Mouse (Mus musculus): Measurements from ENCODE around the gene Etv2. TPM values are rescaled to one million over a fixed set of nuclear protein-coding genes. Genes with fewer than 3 reads are reported as not detected.
A peak's percentile ranks its signal among the peaks of the same experiment; 100 is the strongest.

Gene Etv2
- polyA plus RNA-seq, 1 experiment = not detected

DNA sequence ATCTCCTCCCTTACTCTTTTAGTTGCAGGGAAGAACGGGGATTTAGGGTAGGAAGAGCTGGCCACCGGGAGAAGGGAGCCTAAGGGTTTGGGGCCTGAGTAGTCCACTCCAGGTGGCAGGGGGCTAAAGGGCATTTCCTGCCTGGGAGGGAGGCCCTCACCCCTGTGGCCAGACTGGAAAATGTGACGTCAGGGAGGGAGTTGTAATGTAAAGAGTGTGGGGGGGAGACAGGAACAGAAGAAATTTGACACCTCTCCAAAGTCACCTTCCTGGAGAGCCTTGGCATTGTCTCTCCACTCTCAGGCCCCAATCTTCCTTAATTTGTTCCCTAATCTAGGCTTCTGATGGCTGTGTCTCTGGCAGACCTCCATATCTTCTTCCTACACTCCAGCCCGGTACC, 3.4 kb upstream of the Etv2 start:
- TF ChIP-seq POLR2A (IDR thresholded peaks at IDR 0.05; ENCODE audit: extremely low read depth, insufficient read depth, low read length) = no peak
- TF ChIP-seq CTCF (IDR thresholded peaks at IDR 0.05; ENCODE audit: extremely low read depth, insufficient read depth, low read length) = no peak
- no peaks in the 10 kb centered on the region for H3K4me1 ChIP-seq (ENCODE audit: control insufficient read depth, insufficient read depth, low read length)
- no peak overlapping the region for H3K4me3 ChIP-seq (ENCODE audit: insufficient read depth, low read length)
- H3K27ac ChIP-seq (ENCODE audit: insufficient read depth, low read length) = no peak overlapping the region

DNA sequence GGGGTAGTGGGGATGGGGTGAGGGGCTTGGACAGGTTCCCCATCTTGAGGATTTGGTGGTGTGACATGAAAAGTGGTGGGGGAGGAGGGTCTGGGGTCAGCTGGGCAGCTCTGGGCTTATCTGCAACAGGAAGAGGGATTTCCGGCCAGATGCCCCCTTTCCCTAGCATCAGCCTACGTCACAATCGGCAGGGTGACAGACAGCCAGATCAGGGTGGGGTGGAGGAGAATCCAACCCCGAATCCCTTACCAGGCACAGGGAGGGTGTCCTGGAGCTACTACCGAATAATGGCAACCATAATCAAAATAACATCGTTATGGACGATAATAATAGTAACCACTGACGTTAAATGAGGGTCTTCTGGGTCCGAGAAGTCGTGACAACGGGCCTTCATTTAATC, 743 bp upstream of the Etv2 start:
- TF ChIP-seq POLR2A (IDR thresholded peaks at IDR 0.05; ENCODE audit: extremely low read depth, insufficient read depth, low read length) = no peak
- no peak for TF ChIP-seq CTCF (IDR thresholded peaks at IDR 0.05; ENCODE audit: extremely low read depth, insufficient read depth, low read length)

DNA sequence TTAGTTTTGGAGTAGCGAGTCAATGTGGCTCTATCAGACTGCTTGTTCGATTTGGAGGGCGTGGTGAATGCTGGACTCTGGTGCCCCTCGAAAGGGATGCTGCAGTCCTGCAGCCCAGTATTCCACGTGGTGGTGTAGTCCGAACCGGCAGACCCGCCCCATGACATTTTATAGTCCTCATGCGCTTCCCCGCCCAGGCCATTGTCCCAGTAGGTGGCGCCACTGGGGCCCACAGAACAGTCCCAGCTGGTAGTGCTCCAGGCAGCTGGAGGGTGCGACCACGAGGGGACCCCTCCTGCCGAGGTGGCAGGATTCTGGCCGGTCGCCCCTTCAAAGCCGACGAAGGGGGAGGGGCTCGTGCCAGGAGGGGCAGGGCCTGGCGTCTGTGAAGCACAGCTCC, 1.0 kb downstream of the Etv2 start:
- peak; percentile 14; the same call in 1 of the 2 replicates for TF ChIP-seq CTCF (IDR thresholded peaks at IDR 0.05; ENCODE audit: extremely low read depth, insufficient read depth, low read length)
- no peak for TF ChIP-seq POLR2A (IDR thresholded peaks at IDR 0.05; ENCODE audit: extremely low read depth, insufficient read depth, low read length)
- Histone ChIP-seq H3K27ac (ENCODE audit: insufficient read depth, low read length) (no peak overlapping the region), H3K4me1 (ENCODE audit: control insufficient read depth, insufficient read depth, low read length) (no peaks in the 10 kb centered on the region), H3K4me3 (ENCODE audit: insufficient read depth, low read length) (no peak overlapping the region)

More for the DNA sequence above, 743 bp upstream of the Etv2 start:
- Histone ChIP-seq H3K4me1 (ENCODE audit: control insufficient read depth, insufficient read depth, low read length) (no peaks in the 10 kb centered on the region), H3K27ac (ENCODE audit: insufficient read depth, low read length) (no peak overlapping the region), H3K4me3 (ENCODE audit: insufficient read depth, low read length) (no peak overlapping the region)

DNA sequence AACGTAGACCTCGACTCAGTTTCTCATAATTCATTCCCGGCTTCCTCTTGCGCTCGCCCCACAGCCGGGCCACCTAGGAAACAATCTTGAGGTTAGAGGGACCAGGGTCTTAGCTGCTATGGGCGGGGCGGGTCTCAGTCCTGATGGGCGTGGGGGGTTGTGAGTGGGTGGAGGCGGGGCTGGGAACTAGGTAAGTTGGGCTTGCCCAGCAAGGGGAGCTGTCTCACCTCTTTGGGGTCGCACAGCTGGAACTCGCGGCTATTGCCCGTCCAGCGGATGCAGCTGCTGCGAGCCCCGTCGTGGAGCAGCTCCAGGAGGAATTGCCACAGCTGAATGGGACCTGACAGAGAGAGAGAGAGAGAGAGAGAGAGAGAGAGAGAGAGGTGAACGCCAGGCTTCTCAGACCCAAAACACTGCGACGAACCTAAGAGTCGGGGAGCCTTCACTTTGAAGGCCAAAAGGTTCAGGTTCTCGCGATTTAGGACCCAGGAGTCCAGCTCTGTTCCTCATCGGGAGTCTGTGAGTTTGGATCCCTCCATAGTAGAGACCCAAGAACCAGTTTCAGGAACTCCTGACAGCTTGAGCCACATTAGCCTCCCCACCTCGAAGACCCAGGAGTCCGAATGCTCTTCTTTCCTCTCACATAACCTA, 1.8 kb downstream of the Etv2 start:
- H3K27ac ChIP-seq (ENCODE audit: insufficient read depth, low read length) = no peak overlapping the region
- H3K4me3 ChIP-seq (ENCODE audit: insufficient read depth, low read length) = no peak overlapping the region
- no peak for TF ChIP-seq CTCF (IDR thresholded peaks at IDR 0.05; ENCODE audit: extremely low read depth, insufficient read depth, low read length)
- no peak for TF ChIP-seq POLR2A (IDR thresholded peaks at IDR 0.05; ENCODE audit: extremely low read depth, insufficient read depth, low read length)
- H3K4me1 ChIP-seq (ENCODE audit: control insufficient read depth, insufficient read depth, low read length) = no peaks in the 10 kb centered on the region

DNA sequence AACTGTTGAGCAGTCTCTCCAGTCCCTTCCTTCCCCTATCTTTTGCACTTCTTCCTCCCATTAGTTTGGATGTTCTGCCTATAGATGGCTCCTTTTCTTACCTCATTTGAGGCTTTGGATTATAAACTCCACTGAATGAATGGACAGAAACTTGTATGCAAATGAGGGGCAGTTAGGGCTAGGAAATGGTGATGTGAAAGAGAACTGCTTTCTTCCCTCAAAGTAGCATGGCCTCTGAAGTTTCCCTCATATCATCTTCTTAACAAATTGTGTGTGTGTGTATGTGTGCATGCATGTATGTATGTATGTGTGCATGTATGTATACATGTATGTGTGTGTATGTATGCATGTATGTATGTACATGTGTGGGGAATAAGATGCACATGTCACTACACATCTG, 6.6 kb downstream of the Etv2 start:
- TF ChIP-seq POLR2A (IDR thresholded peaks at IDR 0.05; ENCODE audit: extremely low read depth, insufficient read depth, low read length) = no peak
- no peak overlapping the region for H3K27ac ChIP-seq (ENCODE audit: insufficient read depth, low read length)
- H3K4me1 ChIP-seq (ENCODE audit: control insufficient read depth, insufficient read depth, low read length) = peaks cover 1% of the 10 kb centered on the region; the same call in 1 of the 2 replicates
- no peak overlapping the region for H3K4me3 ChIP-seq (ENCODE audit: insufficient read depth, low read length)

DNA sequence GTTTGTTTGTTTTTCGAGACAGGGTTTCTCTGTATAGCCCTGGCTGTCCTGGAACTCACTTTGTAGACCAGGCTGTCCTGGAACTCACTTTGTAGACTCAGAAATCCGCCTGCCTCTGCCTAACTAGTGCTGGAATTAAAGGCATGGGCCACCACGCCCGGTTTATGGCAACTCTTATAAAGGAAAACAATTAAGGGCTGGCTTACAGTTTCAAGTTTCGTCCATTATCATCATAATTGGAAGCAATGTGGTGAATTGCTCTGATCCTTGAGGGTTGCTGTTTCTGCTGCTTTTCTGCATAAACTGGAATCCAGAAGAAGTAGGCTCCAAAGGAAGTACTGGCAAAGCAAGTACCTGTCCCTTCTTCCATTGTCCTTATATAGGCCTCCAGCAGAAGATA, 9.0 kb downstream of the Etv2 start:
- peak overlapping the region; percentile 97; the same call in 1 of the 2 replicates for H3K4me3 ChIP-seq (ENCODE audit: insufficient read depth, low read length)
- TF ChIP-seq CTCF (IDR thresholded peaks at IDR 0.05; ENCODE audit: extremely low read depth, insufficient read depth, low read length) (no peak), POLR2A (IDR thresholded peaks at IDR 0.05; ENCODE audit: extremely low read depth, insufficient read depth, low read length) (no peak)
- no peak overlapping the region for H3K27ac ChIP-seq (ENCODE audit: insufficient read depth, low read length)
- peaks cover 1% of the 10 kb centered on the region; the same call in 1 of the 2 replicates for H3K4me1 ChIP-seq (ENCODE audit: control insufficient read depth, insufficient read depth, low read length)

DNA sequence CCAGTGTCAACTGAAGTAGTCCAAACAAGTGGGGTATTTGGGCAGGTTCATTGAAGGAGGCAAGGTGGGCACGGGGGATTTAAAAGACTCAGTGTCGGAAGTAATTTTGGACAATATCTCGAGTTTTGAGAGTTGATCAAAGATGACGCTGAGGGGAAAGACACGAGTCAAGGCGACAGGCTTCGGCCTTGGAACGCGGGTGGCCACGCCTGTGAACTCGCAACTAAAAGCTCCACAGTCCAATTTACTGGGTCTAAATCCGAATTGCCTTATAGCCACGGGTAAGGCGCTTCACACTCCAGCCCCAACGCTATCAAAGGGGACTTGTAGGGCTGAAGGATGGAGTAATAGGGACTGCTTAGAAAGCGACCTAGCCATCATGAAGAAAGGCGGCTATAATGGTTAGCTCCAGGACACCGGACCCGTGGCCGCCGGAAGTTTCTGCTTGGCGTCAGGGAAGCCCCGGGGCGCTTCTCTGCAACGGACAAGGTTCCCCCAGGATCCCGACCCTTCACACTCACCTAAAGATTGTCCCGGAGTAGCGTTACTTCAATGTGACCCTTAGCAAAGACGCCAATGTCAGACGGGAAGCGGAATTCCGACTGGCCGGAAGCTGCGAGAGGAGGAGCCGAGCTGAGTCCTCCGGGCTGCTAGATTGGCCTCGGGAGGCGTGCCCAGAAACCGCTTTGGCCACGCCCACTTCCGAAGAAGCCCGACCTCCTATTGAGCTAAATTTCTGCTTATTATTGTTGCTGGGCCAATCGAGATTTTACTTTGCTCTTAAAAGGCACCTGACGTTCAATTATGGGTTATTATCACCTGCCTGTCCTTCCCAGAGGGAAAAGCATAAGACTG, 9.9 kb downstream of the Etv2 start, which contains the start of gene Cox6b1:
TSS of gene Cox6b1 (minus strand) at position 622 of the 855 bp plus-strand sequence.
- Histone ChIP-seq H3K27ac (ENCODE audit: insufficient read depth, low read length) (peak within 1 kb of the TSS; percentile 40), H3K4me1 (ENCODE audit: control insufficient read depth, insufficient read depth, low read length) (peaks cover 1% of the 10 kb centered on the region; the same call in 1 of the 2 replicates), H3K4me3 (ENCODE audit: insufficient read depth, low read length) (peak within 1 kb of the TSS; percentile 97)
- TF ChIP-seq POLR2A (IDR thresholded peaks at IDR 0.05; ENCODE audit: extremely low read depth, insufficient read depth, low read length) (peak; percentile 76), CTCF (IDR thresholded peaks at IDR 0.05; ENCODE audit: extremely low read depth, insufficient read depth, low read length) (no peak)

DNA sequence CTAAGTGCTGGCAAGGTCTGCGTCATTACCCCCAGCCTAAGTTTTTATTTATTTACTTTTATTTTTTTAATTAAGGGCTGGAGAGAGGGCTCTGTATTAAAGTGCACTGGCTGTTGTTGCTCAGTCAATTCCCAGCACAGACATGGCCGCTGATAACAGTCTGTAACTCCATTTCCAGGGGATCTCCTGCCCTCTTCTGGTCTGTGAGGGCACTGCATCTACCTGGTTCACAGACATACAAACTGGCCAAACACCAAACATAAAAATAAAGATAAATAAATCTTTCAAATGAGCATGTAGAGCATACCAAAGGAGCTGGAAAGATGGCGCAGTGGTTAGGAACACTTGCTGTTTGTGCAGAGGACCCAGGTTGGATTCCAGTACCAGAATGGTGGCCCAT, 16.4 kb downstream of the Etv2 start:
- TF ChIP-seq CTCF (IDR thresholded peaks at IDR 0.05; ENCODE audit: extremely low read depth, insufficient read depth, low read length) (peak; percentile 38), POLR2A (IDR thresholded peaks at IDR 0.05; ENCODE audit: extremely low read depth, insufficient read depth, low read length) (no peak)
- Histone ChIP-seq H3K27ac (ENCODE audit: insufficient read depth, low read length) (no peak overlapping the region), H3K4me1 (ENCODE audit: control insufficient read depth, insufficient read depth, low read length) (no peaks in the 10 kb centered on the region), H3K4me3 (ENCODE audit: insufficient read depth, low read length) (no peak overlapping the region)

DNA sequence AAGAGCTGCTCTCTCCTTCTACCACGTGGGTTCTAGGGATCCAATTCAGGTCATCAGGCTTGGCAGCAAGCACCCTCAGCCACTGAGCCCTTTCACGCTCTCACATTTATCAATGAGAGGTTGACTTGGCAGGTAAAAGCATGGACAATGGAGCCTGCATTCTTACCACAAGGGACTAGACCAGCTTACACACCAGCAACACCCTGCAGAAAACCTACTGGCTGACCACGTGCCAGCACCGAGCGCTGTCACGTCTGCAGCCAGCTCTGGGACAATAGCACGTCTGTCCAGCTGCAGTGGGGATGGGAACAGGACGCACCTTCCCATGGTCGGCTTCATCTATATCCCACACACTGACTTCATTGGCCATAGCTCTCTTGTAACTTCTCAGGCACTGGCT, 17.0 kb downstream of the Etv2 start:
- no peak for TF ChIP-seq POLR2A (IDR thresholded peaks at IDR 0.05; ENCODE audit: extremely low read depth, insufficient read depth, low read length)
- no peak for TF ChIP-seq CTCF (IDR thresholded peaks at IDR 0.05; ENCODE audit: extremely low read depth, insufficient read depth, low read length)
- H3K4me1 ChIP-seq (ENCODE audit: control insufficient read depth, insufficient read depth, low read length) = no peaks in the 10 kb centered on the region
- no peak overlapping the region for H3K4me3 ChIP-seq (ENCODE audit: insufficient read depth, low read length)
- no peak overlapping the region for H3K27ac ChIP-seq (ENCODE audit: insufficient read depth, low read length)

Measured in cortical plate, adult 2 months (tissue).